Mouse (Mus musculus) embryonic facial prominence, embryonic 14.5 days (tissue): ENCODE results near the gene Arhgef3. TPM values are rescaled to one million over a fixed set of nuclear protein-coding genes. Genes with fewer than 3 reads are reported as not detected.

Experiments used
- ATAC-seq: fragments of 200-750 bp; cut with Nextera tagmentation; 2 replicates; pipeline ENCODE4 v1.8.0; 2017; ENCODE audit warnings: low read depth, moderate number of reproducible peaks, moderate TSS enrichment
- DNase-seq: peaks from one replicate; pipeline ENCODE4 v3.0.0-alpha.2; 2015; ENCODE audit warnings: low spot score
- H3K27ac ChIP-seq: fragments of 300-500 bp; sonication (generic); replicated peaks from 2 replicates; pipeline ENCODE4 v1.5.1; 2014; ENCODE audit warnings: low read depth, mild to moderate bottlenecking, low read length, moderate library complexity
- H3K27me3 ChIP-seq: fragments of 300-500 bp; sonication (generic); replicated peaks from 2 replicates; pipeline ENCODE4 v1.6.1; 2014; ENCODE audit warnings: low read length; ENCODE audit not compliant: control insufficient read depth, insufficient read depth
- H3K36me3 ChIP-seq: fragments of 300-500 bp; sonication (generic); 2 replicates; pipeline ENCODE4 v1.6.1; 2014; ENCODE audit warnings: low read length, mixed read lengths; ENCODE audit not compliant: control insufficient read depth, insufficient read depth
- H3K4me1 ChIP-seq: fragments of 300-500 bp; sonication (generic); 2 replicates; pipeline ENCODE4 v1.6.1; 2014; ENCODE audit warnings: antibody characterized with exemption, low read length; ENCODE audit not compliant: control insufficient read depth, insufficient read depth
- H3K4me2 ChIP-seq: fragments of 300-500 bp; sonication (generic); 2 replicates; pipeline ENCODE4 v1.6.1; 2014; ENCODE audit warnings: low read depth, mild to moderate bottlenecking, low read length, moderate library complexity, mixed read lengths
- H3K4me3 ChIP-seq: fragments of 300-500 bp; sonication (generic); 2 replicates; pipeline ENCODE4 v1.5.1; 2014; ENCODE audit warnings: low read depth, mild to moderate bottlenecking, low read length
- H3K9ac ChIP-seq: fragments of 300-500 bp; sonication (generic); 2 replicates; pipeline ENCODE4 v1.6.1; 2014; ENCODE audit warnings: low read depth, mild to moderate bottlenecking, low read length, moderate library complexity, mixed read lengths
- H3K9me3 ChIP-seq: fragments of 300-500 bp; sonication (generic); 2 replicates; pipeline ENCODE4 v1.6.1; 2016; ENCODE audit warnings: low read length; ENCODE audit not compliant: control insufficient read depth
- WGBS: fragments of 180-500 bp; shearing (Covaris S2); extraction: QIAGEN DNeasy Blood & Tissue Kit; methylation state at CpG from one replicate; pipeline ENCODE4 v1.1.7; 2014; 5-methylcytosine and 5-hydroxymethylcytosine counted together
- polyA plus RNA-seq: library from polyadenylated mRNA; unstranded; fragments of >200 nt; fragmentation: Nextera tagmentation; extraction: Ambion mirVana; gene quantifications from 2 replicates; pipeline ENCODE4 v1.2.1, GENCODE M21; 2014

Gene Arhgef3
- polyA plus RNA-seq, 1 experiment from 2014 or later, result 15.3 TPM

DNA sequence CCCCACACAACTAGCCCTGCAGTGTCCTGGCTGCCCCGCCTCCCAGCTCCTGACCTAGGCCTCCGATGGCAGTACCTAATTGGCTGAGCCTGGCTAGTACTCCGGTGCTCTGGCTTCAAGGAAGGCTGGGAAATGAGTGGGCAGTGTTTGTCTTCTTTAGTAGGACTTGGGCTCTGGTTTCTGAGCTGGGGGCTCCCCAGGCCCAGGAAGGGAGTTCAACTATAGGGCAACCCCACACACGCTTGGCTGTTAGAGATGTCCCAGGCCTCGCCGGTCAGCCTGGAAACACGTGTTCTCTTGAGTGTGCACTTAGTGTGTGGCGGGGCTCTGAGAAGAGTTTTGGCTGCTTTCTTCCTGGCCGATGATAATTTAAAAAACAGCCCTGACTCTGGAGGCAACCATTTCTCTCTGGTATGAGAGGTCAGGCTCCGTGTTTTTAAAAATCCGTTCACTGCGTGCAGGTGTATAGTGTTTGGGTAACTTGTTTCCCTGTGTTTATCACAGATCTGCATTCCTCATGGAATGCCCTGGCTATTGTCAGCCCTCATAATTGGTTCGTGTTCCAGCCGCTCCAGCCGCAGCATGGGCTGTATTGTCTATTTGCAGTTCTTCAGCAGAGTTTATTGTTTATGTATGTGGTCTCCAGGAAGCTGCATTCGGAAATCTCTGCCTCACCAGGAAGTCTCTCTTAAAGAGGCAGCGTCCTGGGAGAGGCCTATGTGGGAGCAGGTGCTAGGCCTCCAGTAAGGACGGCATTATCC is 115.7 kb downstream of the Arhgef3 start:
- no peaks in the 10 kb centered on the region for H3K36me3 ChIP-seq
- peak; percentile 69 for DNase-seq
- H3K27me3 ChIP-seq, result no peaks in the 10 kb centered on the region
- 29% methylated on average over 18 of the region's 18 CpGs for WGBS
- no peak overlapping the region for H3K4me3 ChIP-seq
- peak overlapping the region; percentile 74 for H3K27ac ChIP-seq
- peak overlapping the region; percentile 24; the same call in 1 of the 2 replicates for H3K4me2 ChIP-seq
- H3K9ac ChIP-seq, result no peak overlapping the region
- H3K9me3 ChIP-seq, result no peaks in the 10 kb centered on the region
- peak; percentile 84 for ATAC-seq
- H3K4me1 ChIP-seq, result no peaks in the 10 kb centered on the region; the same call in none of the 2 replicates

DNA sequence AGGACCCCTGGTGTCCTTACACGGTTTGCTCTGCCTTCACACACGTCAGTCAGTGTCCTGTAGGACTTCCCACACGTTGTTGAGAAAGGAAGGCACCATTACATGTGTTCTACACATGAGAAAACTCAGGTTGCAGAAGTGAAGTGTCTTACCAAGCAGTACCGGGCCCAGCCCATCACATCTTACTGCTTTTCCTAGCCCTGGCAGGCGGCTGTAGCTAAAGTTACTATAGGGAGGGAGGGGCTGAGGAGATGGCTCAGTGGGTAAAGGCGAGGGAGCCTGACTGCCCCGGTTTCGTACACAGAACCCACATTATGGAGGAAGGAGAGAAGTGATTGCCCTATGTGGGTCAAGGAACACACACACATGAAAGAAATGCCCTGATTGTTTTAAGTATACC is 116.8 kb downstream of the Arhgef3 start:
- Histone ChIP-seq H3K4me1 (no peaks in the 10 kb centered on the region; the same call in none of the 2 replicates), H3K9me3 (no peaks in the 10 kb centered on the region), H3K27me3 (no peaks in the 10 kb centered on the region), H3K27ac (no peak overlapping the region), H3K4me3 (no peak overlapping the region), H3K9ac (no peak overlapping the region), H3K36me3 (no peaks in the 10 kb centered on the region), H3K4me2 (no peak overlapping the region)
- DNase-seq (no peak), ATAC-seq (no peak)
- WGBS, result 79% methylated on average over 8 of the region's 8 CpGs

DNA sequence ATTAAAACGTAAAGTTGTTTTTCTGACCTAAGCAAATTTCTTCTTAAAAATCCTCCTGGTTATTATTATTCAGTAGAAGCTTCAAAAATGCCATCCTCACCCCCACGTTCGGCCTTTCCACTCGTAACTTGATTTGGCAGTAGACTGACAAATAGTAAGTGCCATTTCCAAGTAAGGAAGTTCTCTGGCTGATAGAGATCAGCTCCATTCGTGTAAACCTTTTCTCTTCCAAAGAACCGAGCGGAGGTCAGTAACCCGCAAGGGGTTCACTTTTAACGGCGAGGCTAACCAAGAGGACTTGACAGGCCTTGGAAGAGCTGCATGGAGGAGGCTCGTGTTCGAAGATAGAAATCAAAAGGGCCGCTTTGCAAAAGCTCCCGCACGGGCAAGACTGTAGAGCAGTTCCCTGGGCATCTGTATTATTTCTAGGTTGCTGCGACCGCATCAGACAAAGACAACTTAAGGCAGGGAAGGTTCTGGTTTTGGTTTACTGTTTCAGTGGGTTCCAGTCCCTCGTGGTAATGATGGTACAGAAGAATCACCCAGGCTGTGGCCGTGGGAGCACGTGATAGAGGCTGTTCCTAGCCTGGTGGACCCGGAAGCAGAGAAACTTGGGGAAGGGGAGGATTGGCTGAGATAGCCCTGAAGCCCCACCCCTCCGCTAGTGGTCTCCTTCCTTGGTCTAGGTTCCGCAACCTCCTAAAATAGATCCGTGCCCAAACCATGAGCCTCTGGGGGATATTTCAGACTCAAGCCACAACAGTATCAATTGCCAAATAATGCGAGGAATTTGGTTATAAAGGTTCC is 117.5 kb downstream of the Arhgef3 start:
- no peak for DNase-seq
- no peak for ATAC-seq
- Histone ChIP-seq H3K27ac (no peak overlapping the region), H3K9ac (no peak overlapping the region), H3K27me3 (no peaks in the 10 kb centered on the region), H3K4me2 (no peak overlapping the region), H3K4me3 (no peak overlapping the region), H3K4me1 (no peaks in the 10 kb centered on the region; the same call in none of the 2 replicates), H3K9me3 (no peaks in the 10 kb centered on the region), H3K36me3 (no peaks in the 10 kb centered on the region)
- 83% methylated on average over 25 of the region's 25 CpGs for WGBS

DNA sequence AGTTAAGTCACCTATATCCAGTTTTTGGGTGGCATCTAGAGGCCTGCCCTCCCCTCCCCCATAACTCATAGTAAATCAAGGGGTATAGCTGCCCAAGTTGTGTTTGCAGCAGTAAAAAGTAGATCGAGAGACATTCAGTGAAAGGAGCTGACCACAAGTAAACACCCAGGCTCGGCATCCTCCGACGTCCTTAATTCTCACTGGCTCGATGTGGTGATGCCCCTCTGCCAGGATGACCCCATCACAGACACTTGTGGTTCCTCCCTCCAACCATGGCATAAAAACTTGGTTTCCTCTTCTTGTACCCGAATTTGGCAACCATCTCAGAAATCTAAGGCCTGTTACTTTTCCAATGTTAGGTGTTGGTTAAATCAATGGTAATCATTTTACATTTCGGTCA is 118.4 kb downstream of the Arhgef3 start:
- DNase-seq (no peak), ATAC-seq (no peak)
- H3K27ac ChIP-seq, result no peak overlapping the region
- no peaks in the 10 kb centered on the region for H3K36me3 ChIP-seq
- H3K4me2 ChIP-seq, result no peak overlapping the region
- no peak overlapping the region for H3K9ac ChIP-seq
- 91% methylated on average over 7 of the region's 7 CpGs for WGBS
- H3K4me1 ChIP-seq, result peaks cover 7% of the 10 kb centered on the region
- no peak overlapping the region for H3K4me3 ChIP-seq
- H3K9me3 ChIP-seq, result no peaks in the 10 kb centered on the region
- H3K27me3 ChIP-seq, result no peaks in the 10 kb centered on the region

DNA sequence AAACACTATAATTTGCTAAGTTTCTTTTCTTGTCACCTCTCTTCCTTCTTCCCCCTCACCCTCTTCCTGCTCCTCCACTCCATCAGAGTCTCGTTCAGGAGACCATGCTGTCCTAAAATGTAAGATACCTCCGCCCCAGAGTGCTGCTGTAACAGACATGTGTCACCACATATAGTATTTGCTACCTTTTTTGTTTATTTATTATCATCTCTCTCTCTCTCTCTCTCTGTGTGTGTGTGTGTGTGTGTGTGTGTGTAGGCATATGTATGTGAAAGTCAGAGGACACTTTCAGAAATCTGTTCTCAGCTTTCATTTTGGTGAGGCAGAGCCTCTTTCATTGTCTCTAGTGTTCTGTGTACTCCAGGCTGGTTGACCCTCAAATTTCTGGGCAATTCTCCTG is 119.0 kb downstream of the Arhgef3 start:
- Histone ChIP-seq H3K4me3 (no peak overlapping the region), H3K36me3 (no peaks in the 10 kb centered on the region), H3K9ac (no peak overlapping the region), H3K9me3 (no peaks in the 10 kb centered on the region), H3K27me3 (no peaks in the 10 kb centered on the region), H3K27ac (no peak overlapping the region), H3K4me1 (peaks cover 9% of the 10 kb centered on the region), H3K4me2 (no peak overlapping the region)
- DNase-seq (no peak), ATAC-seq (no peak)
- WGBS, result 85% methylated on average over 2 of the region's 2 CpGs

DNA sequence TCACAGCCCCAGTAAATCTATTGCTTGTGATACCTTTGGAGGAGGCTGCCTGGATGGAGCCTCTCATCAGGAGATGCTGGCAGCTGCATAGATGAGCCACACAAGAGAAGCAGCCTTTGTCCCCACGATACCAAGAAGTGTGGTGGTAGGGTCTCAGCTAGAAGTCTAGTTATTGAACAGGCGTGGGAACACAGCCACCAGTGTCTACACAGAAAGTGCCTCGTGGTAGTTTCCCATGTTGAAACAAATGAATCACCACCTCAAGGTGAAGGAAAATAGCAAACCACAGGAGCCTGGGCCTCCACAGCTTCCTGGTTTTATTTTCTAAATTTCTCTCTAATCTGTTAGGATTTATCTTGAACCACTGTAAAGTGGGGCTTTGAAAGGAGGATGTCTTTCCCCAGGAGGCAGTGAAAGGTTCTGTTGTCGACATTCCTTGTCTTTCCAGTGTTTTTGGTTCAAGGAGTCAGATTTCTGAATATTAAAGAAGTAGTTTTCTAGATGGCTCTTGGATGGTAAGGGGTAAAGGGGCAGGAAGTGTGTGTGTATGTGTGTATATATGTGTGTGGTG is 119.7 kb downstream of the Arhgef3 start:
- no peak for DNase-seq
- Histone ChIP-seq H3K36me3 (no peaks in the 10 kb centered on the region), H3K27me3 (no peaks in the 10 kb centered on the region), H3K4me1 (peaks cover 9% of the 10 kb centered on the region), H3K27ac (no peak overlapping the region), H3K4me3 (no peak overlapping the region), H3K9ac (no peak overlapping the region), H3K9me3 (no peaks in the 10 kb centered on the region), H3K4me2 (no peak overlapping the region)
- 66% methylated on average over 4 of the region's 4 CpGs for WGBS
- ATAC-seq, result no peak

DNA sequence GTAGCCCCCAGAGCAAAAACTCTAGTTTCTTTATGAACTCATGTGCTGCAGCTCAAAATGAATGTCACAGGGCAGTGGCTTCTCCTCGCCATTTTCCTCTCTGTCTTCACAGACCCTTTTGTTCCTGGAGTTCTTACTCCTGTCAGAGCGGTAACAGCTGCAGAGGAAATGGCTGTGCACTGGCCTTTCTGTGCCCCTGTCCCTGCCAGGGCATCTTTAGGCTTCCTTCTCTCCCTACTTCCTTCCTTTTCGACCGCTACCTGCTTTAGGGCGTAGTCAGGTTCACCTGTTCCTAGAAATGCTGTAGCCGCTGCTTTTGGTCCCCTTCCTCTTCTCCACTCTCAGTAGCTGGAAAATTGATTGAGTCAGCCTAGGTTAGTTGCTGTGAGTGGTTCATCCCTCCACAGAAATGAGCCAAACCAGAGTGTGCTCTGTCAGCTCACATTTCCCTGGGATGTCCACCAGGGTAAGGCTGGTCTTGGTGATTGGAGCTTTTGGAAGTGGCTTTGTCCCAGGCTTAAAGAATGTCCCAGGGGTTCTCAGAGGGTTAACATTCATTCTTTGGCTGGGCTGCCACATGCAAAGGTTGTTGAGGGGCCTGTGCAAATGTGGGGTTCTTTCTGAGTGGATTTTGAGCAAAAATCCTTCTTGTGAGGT is 121.3 kb downstream of the Arhgef3 start:
- 67% methylated on average over 6 of the region's 6 CpGs for WGBS
- Histone ChIP-seq H3K4me2 (no peak overlapping the region), H3K4me3 (no peak overlapping the region), H3K9ac (no peak overlapping the region), H3K4me1 (peaks cover 9% of the 10 kb centered on the region; the same call in 1 of the 2 replicates), H3K27ac (no peak overlapping the region), H3K27me3 (no peaks in the 10 kb centered on the region), H3K36me3 (no peaks in the 10 kb centered on the region), H3K9me3 (no peaks in the 10 kb centered on the region)
- DNase-seq (no peak), ATAC-seq (no peak)

DNA sequence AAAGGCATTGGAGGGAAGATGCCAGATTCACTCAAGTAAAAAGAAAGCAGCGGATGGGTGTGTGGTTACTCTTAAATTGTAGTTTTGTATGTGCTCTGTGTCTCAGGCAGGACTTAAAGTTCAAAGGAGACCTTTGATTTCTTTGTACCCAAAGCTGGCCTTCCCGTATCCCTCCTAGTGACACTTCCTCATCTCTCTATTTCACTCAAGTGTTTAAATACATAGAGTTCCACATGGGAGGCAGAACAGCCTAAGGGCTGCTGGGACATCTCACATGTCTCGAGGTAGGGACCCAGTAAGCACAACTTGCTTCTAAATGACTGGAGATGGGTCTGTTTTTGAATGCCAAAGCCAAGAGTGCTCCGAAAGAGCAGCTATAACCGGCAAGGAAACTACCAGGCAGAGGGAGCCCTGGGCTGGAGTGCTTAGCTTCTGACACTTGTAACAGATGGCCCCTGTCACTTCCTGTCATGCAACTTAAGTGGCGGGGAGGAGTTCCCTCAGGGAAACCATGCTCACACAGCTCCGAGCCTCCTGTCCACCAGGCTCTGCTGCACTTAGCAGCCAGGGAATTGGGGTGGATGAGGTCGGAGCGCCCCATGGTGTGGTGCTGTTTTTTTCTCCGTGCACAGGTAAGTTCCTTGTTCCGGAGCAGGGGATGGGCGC is 123.0 kb downstream of the Arhgef3 start:
- no peak overlapping the region for H3K4me3 ChIP-seq
- peaks cover 9% of the 10 kb centered on the region; the same call in 1 of the 2 replicates for H3K4me1 ChIP-seq
- H3K9ac ChIP-seq, result no peak overlapping the region
- H3K9me3 ChIP-seq, result no peaks in the 10 kb centered on the region
- no peak overlapping the region for H3K4me2 ChIP-seq
- H3K27me3 ChIP-seq, result no peaks in the 10 kb centered on the region
- ATAC-seq, result peak; percentile 53; the same call in 1 of the 2 replicates
- WGBS, result 38% methylated on average over 12 of the region's 12 CpGs
- H3K36me3 ChIP-seq, result no peaks in the 10 kb centered on the region
- no peak overlapping the region; the same call in 1 of the 2 replicates for H3K27ac ChIP-seq
- peak; percentile 67 for DNase-seq
